Mouse (Mus musculus): Measurements from ENCODE around the gene Btbd3.

The Btbd3 gene

GRCm38 (mm10) chr2:138515531-138515930, 259.2 kb downstream of the Btbd3 start:
- in situ Hi-C loops (cut with MboI; ENCODE audit: unreplicated experiment in 2 of 2) = no loop called here

- in situ Hi-C loops (cut with MboI; ENCODE audit: unreplicated experiment in 2 of 2) = no loop called here
Measured at GRCm38 (mm10) chr2:138528461-138528860, 272.1 kb downstream of the Btbd3 start.

GRCm38 (mm10) chr2:138531160-138531967, 275.0 kb downstream of the Btbd3 start:
- in situ Hi-C loops (cut with MboI; ENCODE audit: unreplicated experiment in 2 of 2) = no loop called here

- in situ Hi-C loops (cut with MboI; ENCODE audit: unreplicated experiment in 2 of 2) = no loop called here
Measured at GRCm38 (mm10) chr2:138531992-138532391, 275.6 kb downstream of the Btbd3 start.

- in situ Hi-C loops (cut with MboI; ENCODE audit: unreplicated experiment in 2 of 2) = no loop called here
Measured at GRCm38 (mm10) chr2:138539655-138540054, 283.3 kb downstream of the Btbd3 start.

- in situ Hi-C loops (cut with MboI; ENCODE audit: unreplicated experiment in 2 of 2) = no loop called here
Measured at GRCm38 (mm10) chr2:138548990-138549389, 292.6 kb downstream of the Btbd3 start.

- in situ Hi-C loops (cut with MboI; ENCODE audit: unreplicated experiment in 2 of 2) = no loop called here
Measured at GRCm38 (mm10) chr2:138551516-138551915, 295.2 kb downstream of the Btbd3 start.

- in situ Hi-C loops (cut with MboI; ENCODE audit: unreplicated experiment in 2 of 2) = no loop called here
Measured at GRCm38 (mm10) chr2:138555106-138555862, 298.9 kb downstream of the Btbd3 start.

GRCm38 (mm10) chr2:138585930-138586329, 329.6 kb downstream of the Btbd3 start:
- in situ Hi-C loops (cut with MboI; ENCODE audit: unreplicated experiment in 2 of 2) = no loop called here

- in situ Hi-C loops (cut with MboI; ENCODE audit: unreplicated experiment in 2 of 2) = no loop called here
Measured at GRCm38 (mm10) chr2:138587335-138587734, 331.0 kb downstream of the Btbd3 start.

GRCm38 (mm10) chr2:138587795-138588545, 331.6 kb downstream of the Btbd3 start:
- in situ Hi-C loops (cut with MboI; ENCODE audit: unreplicated experiment in 2 of 2) = no loop called here

- in situ Hi-C loops (cut with MboI; ENCODE audit: unreplicated experiment in 2 of 2) = no loop called here
Measured at GRCm38 (mm10) chr2:138589105-138589504, 332.7 kb downstream of the Btbd3 start.

GRCm38 (mm10) chr2:138590307-138590706, 333.9 kb downstream of the Btbd3 start:
- in situ Hi-C loops (cut with MboI; ENCODE audit: unreplicated experiment in 2 of 2) = no loop called here

- in situ Hi-C loops (cut with MboI; ENCODE audit: unreplicated experiment in 2 of 2) = no loop called here
Measured at GRCm38 (mm10) chr2:138612361-138612760, 356.0 kb downstream of the Btbd3 start.

GRCm38 (mm10) chr2:138617501-138617900, 361.1 kb downstream of the Btbd3 start:
- in situ Hi-C loops (cut with MboI; ENCODE audit: unreplicated experiment in 2 of 2) = no loop called here
